Mouse (Mus musculus) midbrain, embryonic 12.5 days (tissue): ENCODE measurements at regions not wholly inside any gene's neighbourhood (a gene's known extent, or its start where the extent isn't known, plus 50 kb on each side); places are given as distances from the start of the nearest gene placed in this dataset.

Source experiments
- ATAC-seq: fragments of 200-750 bp; cut with Nextera tagmentation; 2 replicates; pipeline ENCODE4 v1.8.0; 2017; ENCODE audit warnings: low read depth, moderate TSS enrichment, moderate library complexity; ENCODE audit not compliant: low FRiP score
- H3K27ac ChIP-seq: fragments of 300-500 bp; sonication (generic); replicated peaks from 2 replicates; pipeline ENCODE4 v1.5.1; 2016; ENCODE audit warnings: mild to moderate bottlenecking
- H3K27me3 ChIP-seq: fragments of 300-500 bp; sonication (generic); 2 replicates; pipeline ENCODE4 v1.6.1; 2016; ENCODE audit warnings: mild to moderate bottlenecking
- H3K36me3 ChIP-seq: fragments of 300-500 bp; sonication (generic); 2 replicates; pipeline ENCODE4 v1.6.1; 2016
- H3K4me1 ChIP-seq: fragments of 300-500 bp; sonication (generic); 2 replicates; pipeline ENCODE4 v1.6.1; 2016
- H3K4me2 ChIP-seq: fragments of 300-500 bp; sonication (generic); replicated peaks from 2 replicates; pipeline ENCODE4 v1.6.1; 2016; ENCODE audit warnings: mild to moderate bottlenecking, moderate library complexity
- H3K4me3 ChIP-seq: fragments of 300-500 bp; sonication (generic); 2 replicates; pipeline ENCODE4 v1.5.1; 2016; ENCODE audit warnings: mild to moderate bottlenecking
- H3K9ac ChIP-seq: fragments of 300-500 bp; sonication (generic); replicated peaks from 2 replicates; pipeline ENCODE4 v1.6.1; 2016; ENCODE audit warnings: mild to moderate bottlenecking, moderate library complexity
- H3K9me3 ChIP-seq: fragments of 300-500 bp; sonication (generic); 2 replicates; pipeline ENCODE4 v1.6.1; 2016; ENCODE audit warnings: mild to moderate bottlenecking
- WGBS: fragments of 180-500 bp; shearing (Covaris S2); methylation state at CpG from one replicate; pipeline ENCODE4 v1.1.7; 2016; 5-methylcytosine and 5-hydroxymethylcytosine counted together

DNA sequence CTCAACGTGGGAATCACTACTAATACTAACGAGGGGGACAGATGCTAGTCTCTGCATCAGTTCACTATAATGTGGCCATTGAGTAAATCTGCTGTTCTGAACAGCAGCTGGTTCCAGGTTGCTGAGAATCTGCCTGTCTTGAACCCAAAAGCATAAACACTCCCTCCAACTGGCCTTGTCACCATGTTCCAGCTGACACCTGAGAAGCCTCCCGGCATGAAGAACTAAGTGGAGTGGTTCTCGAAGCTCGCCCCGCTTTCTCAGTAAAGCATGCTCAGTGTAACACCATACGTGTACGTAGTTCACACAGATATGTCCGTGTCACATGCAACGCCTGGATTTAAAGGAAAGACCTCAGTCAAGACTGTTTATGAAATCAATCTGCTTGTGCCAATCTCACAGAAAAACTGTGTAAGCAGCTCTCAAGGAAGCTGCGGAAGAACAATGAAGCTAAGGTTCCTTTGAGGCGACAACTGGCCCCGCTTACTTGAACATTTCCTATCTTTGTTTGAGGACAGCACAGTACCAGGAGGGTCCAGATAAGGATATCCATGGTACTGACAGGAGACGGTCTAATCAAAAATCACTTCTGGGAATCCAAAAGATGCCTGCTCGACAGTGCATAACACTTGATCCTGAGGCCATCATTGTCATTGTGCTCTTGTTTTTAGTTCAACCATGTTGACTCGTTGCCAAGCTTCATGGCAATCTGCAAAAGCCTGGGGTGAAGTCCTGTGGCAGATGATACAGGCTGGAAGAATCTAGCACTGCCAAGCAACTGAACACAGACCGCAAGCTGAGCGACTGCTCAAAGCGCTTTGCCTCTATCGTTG is 82.8 kb upstream of the Myo10 start:
- Histone ChIP-seq H3K9me3 (no peaks in the 10 kb centered on the region), H3K36me3 (no peaks in the 10 kb centered on the region), H3K27ac (no peak overlapping the region), H3K9ac (no peak overlapping the region), H3K4me1 (peaks cover 6% of the 10 kb centered on the region; the same call in 1 of the 2 replicates), H3K4me3 (no peak overlapping the region), H3K4me2 (no peak overlapping the region), H3K27me3 (no peaks in the 10 kb centered on the region)
- WGBS = 74% methylated on average over 20 of the region's 20 CpGs
- ATAC-seq = no peak

DNA sequence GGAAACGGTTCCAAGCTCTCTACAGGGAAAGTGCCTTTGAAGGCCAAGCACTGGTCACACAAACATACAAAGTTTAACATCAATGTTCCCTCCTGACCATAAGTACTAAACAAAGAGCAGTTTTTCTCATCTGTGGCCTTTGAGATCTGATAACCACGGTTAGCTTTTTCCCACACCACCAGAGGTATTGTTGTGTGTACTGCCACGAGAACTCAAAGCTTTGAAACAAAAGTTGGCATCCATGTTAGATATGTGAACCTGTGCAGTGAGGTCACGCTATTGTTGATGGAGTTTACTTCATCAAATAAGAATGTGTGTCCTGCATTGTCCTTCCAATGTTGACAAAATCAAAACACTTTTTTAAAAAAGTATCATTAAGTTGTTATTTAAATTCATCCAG is 79.9 kb upstream of the Myo10 start:
- Histone ChIP-seq H3K36me3 (no peaks in the 10 kb centered on the region), H3K4me2 (no peak overlapping the region), H3K27me3 (no peaks in the 10 kb centered on the region), H3K4me1 (no peaks in the 10 kb centered on the region), H3K27ac (no peak overlapping the region), H3K4me3 (no peak overlapping the region), H3K9me3 (no peaks in the 10 kb centered on the region), H3K9ac (no peak overlapping the region)
- WGBS = 81% methylated on average over 4 of the region's 4 CpGs
- ATAC-seq = no peak

DNA sequence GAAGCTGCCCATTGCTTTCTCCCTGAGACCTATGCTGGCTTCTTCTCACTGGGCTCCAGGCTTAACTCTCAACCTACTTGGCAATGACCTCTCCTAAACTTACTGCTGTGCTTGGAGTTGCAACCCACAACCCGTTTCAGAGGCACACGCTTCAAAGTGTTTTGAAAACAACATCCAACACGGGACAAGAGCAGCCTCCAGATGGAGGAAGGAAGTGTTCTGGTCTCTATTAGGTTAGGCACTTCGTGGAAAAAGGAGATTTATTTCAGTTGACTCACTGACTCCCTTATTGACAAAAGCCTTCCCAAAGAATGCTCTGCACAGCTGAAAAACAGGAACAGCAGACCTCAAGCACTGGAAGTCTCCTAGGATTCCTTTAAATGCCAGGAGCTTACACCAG is 76.1 kb upstream of the Myo10 start:
- no peak overlapping the region for H3K9ac ChIP-seq
- H3K27me3 ChIP-seq = no peaks in the 10 kb centered on the region
- no peaks in the 10 kb centered on the region for H3K9me3 ChIP-seq
- H3K4me1 ChIP-seq = no peaks in the 10 kb centered on the region
- no peak for ATAC-seq
- H3K36me3 ChIP-seq = no peaks in the 10 kb centered on the region
- no peak overlapping the region for H3K27ac ChIP-seq
- H3K4me2 ChIP-seq = no peak overlapping the region
- no peak overlapping the region for H3K4me3 ChIP-seq
- 69% methylated on average over 4 of the region's 4 CpGs for WGBS

DNA sequence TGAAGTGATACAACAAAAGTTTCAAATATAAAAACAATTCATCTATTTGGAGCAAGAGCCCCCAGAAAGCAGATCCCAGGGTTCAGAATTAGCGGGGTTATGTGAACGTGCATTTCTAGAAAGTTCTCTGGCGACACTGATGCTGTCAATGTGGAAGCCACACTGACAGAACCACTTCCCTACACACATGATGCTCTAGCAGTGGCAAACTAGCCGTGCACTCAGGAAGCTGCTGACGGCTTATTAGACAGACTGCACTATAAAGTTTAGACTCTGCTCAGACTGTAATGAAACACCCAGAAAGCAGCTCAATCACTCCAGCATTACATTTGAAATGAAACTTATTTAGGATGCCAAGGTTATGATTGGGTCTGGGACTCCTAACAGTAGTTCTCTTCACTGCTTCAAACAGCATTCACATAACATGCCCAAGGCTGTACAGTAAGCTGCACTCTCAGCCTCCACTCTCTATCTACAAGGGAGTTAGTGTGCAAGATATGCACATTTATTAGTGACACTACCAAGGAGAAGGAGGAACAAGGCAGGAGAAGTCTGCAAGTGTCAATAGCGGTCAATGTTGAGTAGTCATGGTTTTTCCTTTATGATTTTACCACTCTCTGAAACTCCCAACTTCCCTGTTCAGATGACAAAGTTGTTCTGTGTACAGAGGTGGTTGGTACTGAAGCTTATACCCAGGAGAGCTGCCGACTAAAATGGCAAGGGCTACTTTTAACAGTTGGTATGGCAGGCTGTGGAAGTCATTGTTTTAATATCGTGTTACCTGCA is 71.9 kb upstream of the Myo10 start:
- Histone ChIP-seq H3K27me3 (no peaks in the 10 kb centered on the region), H3K9me3 (no peaks in the 10 kb centered on the region), H3K9ac (no peak overlapping the region), H3K4me2 (no peak overlapping the region), H3K4me1 (no peaks in the 10 kb centered on the region), H3K4me3 (no peak overlapping the region), H3K27ac (no peak overlapping the region), H3K36me3 (no peaks in the 10 kb centered on the region)
- 87% methylated on average over 8 of the region's 8 CpGs for WGBS
- ATAC-seq = no peak

DNA sequence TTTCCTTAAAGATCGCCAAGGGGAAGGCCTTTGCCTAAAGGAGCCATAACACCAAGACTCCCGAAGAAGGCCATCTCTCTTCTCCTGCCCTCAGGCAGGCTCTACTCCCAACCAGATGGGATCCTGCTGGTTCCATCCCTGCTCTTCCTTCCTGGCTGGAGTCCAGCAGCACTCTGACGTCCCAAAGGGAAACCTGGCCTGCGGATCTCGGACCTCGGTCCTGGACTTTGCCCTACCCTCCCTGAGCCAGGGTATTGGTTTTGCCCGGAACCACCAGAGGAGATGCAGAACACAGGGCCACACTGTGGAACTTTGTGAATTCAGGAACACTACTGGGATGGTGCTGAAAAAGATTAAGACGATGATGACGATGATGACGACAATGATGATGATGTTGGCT is 67.4 kb upstream of the Myo10 start:
- Histone ChIP-seq H3K9ac (no peak overlapping the region), H3K27me3 (no peaks in the 10 kb centered on the region), H3K27ac (no peak overlapping the region), H3K9me3 (no peaks in the 10 kb centered on the region), H3K4me2 (no peak overlapping the region), H3K4me1 (no peaks in the 10 kb centered on the region), H3K36me3 (no peaks in the 10 kb centered on the region), H3K4me3 (no peak overlapping the region)
- no peak for ATAC-seq
- WGBS = 93% methylated on average over 10 of the region's 10 CpGs

DNA sequence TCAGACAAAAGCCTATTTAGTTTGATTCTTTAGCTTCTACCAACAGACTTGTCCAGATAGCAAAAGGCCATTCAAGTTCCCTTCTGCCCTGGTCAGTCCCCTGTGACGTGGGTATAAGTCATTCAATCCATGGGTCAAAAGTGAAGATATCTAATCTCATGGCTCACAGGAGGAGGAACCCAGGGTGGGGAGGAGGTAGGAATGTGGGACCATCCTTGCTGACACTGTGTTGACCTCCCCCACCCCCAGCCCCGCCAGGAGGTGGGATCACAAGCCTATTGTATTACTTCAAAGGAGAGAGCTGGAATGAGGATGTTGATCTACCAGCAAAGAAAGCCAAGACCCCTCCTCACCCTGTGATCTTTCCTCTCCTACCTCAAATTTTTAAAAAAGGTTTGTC is 66.5 kb upstream of the Myo10 start:
- H3K9ac ChIP-seq = no peak overlapping the region
- ATAC-seq = no peak
- no peak overlapping the region for H3K4me2 ChIP-seq
- H3K27ac ChIP-seq = no peak overlapping the region
- no peaks in the 10 kb centered on the region for H3K4me1 ChIP-seq
- H3K27me3 ChIP-seq = no peaks in the 10 kb centered on the region
- H3K36me3 ChIP-seq = no peaks in the 10 kb centered on the region
- H3K9me3 ChIP-seq = no peaks in the 10 kb centered on the region
- no peak overlapping the region for H3K4me3 ChIP-seq
- WGBS = 32% methylated on average over 2 of the region's 2 CpGs

DNA sequence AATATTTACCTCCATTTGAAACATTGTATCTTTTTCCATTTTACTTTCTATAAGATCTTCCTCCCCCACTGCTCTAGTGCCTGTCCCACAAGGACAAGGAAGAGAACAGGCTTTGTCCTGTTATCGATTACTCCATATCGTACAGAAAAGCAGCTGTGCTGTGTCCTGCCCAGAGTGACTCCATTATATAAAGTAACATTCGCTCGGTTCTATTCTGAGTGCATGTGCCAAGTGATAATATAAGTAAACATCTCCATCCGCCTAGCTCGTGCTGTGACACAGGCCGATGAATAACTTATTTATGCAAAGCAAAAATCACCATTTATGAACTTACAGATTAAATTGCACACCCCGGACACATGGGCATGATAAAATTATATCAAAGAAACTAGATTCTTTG is 64.8 kb upstream of the Myo10 start:
- no peak overlapping the region for H3K4me2 ChIP-seq
- no peak overlapping the region for H3K9ac ChIP-seq
- H3K27me3 ChIP-seq = no peaks in the 10 kb centered on the region
- no peaks in the 10 kb centered on the region for H3K36me3 ChIP-seq
- 91% methylated on average over 8 of the region's 8 CpGs for WGBS
- no peaks in the 10 kb centered on the region for H3K4me1 ChIP-seq
- H3K4me3 ChIP-seq = no peak overlapping the region
- no peaks in the 10 kb centered on the region for H3K9me3 ChIP-seq
- H3K27ac ChIP-seq = no peak overlapping the region
- ATAC-seq = no peak

DNA sequence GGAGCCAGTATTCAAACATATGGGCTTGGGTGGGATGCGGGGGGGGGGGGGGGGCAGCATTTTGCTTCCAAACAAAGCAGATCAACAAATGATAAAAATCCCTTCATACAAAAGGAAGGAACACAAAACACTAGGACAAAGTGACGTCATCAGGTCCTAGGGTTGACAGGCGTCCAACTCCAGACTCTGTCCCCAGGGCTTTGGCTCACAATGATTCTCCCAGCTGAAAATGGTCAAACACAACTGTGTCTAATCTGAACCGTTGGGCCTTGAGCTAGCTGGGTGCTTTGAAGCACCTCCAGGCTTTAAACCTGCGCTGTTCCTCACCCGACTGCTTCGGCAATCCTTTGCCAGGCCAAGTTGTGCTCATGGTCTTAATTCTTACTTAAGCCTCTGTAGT is 64.1 kb upstream of the Myo10 start:
- Histone ChIP-seq H3K9me3 (no peaks in the 10 kb centered on the region), H3K4me1 (no peaks in the 10 kb centered on the region), H3K4me3 (no peak overlapping the region), H3K27me3 (no peaks in the 10 kb centered on the region), H3K36me3 (no peaks in the 10 kb centered on the region), H3K4me2 (no peak overlapping the region), H3K27ac (no peak overlapping the region), H3K9ac (no peak overlapping the region)
- 79% methylated on average over 7 of the region's 7 CpGs for WGBS
- ATAC-seq = no peak

DNA sequence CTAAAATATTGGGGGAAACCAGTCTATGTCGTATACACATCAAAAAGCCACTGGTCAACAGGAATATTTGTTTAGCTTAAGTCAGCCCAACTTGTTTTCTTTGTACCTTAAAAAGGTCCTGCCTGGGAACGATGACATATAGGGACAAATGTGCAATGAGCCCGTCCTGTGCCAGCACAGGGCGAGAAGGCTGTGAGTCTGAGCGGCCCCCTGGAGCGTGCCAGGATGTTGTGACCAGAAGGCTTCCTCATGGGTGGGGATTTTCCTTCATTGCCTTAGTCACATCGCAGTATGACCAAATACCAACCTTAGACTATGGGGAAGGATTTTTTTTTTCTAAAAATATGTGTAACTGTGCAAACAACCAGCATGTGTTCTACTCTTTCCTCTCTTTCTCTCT is 58.7 kb upstream of the Myo10 start:
- Histone ChIP-seq H3K9ac (no peak overlapping the region), H3K4me3 (no peak overlapping the region), H3K4me2 (no peak overlapping the region), H3K27me3 (no peaks in the 10 kb centered on the region), H3K9me3 (no peaks in the 10 kb centered on the region), H3K27ac (no peak overlapping the region), H3K4me1 (no peaks in the 10 kb centered on the region), H3K36me3 (no peaks in the 10 kb centered on the region)
- 84% methylated on average over 7 of the region's 7 CpGs for WGBS
- no peak for ATAC-seq

DNA sequence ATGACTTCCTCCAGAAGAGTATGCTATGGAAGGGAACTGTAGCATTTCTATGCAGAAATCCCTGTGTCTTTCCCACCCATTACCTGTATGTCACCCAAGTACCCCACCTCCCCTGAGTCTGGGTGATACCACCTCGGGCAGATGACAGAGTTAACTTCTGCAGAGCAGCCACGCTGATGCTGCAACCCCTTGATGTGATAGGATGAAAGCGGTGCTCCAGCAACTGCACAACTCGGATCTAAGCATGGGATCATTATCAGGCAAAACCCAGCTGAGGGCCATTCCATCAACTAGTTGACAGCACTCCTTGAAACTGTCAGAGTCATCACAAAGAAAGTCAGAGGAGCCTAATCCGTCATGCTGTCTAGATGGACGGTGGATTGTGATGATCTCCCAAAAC is 49.8 kb upstream of the Myo10 start:
- H3K4me1 ChIP-seq = no peaks in the 10 kb centered on the region
- ATAC-seq = no peak
- H3K27me3 ChIP-seq = no peaks in the 10 kb centered on the region
- no peaks in the 10 kb centered on the region for H3K9me3 ChIP-seq
- H3K4me2 ChIP-seq = no peak overlapping the region
- H3K9ac ChIP-seq = no peak overlapping the region
- H3K4me3 ChIP-seq = no peak overlapping the region
- no peak overlapping the region for H3K27ac ChIP-seq
- no peaks in the 10 kb centered on the region for H3K36me3 ChIP-seq
- WGBS = 68% methylated on average over 6 of the region's 6 CpGs
